Mouse (Mus musculus): ENCODE results near the gene Fdxr. TPM values are rescaled to one million over a fixed set of nuclear protein-coding genes. Genes with fewer than 3 reads are reported as not detected.

The Fdxr gene
- polyA plus RNA-seq, 1 experiment from 2014 or later, result 20.8 TPM

DNA sequence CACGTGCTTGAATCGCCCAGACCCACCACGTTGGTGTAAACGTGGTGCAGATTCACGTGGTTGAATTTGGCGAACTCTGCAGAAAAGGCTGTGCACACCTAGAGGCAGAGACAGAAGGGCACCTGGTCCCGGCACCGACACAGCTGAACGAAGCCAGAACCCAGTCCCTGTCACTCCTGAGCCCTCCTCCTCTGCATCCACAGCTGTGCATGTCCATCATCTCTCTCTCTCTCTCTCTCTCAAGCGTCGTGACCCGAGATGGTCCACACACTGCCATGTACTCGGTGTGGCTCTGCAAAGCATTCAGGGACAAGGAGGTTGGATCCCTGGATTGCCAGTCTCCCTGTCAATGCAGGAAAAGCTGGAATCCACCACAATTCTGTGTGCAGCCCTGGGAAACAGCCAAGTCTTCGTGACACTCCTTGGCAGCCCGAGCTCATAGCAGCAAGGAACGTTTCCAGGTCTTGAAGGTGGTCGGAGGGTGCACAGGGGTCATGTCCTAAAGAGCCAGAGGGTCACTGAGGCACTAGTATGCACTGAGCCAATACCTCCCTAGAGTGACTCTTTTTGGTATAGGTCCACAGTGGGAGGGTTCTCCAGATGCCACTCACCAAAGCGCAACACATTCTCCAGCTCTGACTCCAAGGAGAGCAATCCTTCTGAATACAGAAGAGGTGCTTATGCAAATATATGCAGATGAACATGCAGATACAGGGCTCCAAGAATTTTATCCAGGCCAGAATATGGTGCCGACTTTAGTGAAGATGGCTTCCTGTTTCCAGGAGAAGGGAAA, 9.5 kb upstream of the Fdxr start:
- 75% methylated on average over 19 of the region's 19 CpGs for WGBS
- H3K9me3 ChIP-seq (replicated peaks), result no peaks in the 10 kb centered on the region
- H3K27me3 ChIP-seq, result 0 out of 2 replicates have a peak, but pooled peaks cover 3% of the 10 kb centered on the region
- no peak for ATAC-seq (replicated peaks; ENCODE audit: low FRiP score)
- no peak overlapping the region for H3K4me3 ChIP-seq (replicated peaks)
- H3K36me3 ChIP-seq, result no peaks in the 10 kb centered on the region
- no peak overlapping the region for H3K4me2 ChIP-seq
- no peak overlapping the region for H3K27ac ChIP-seq
- H3K4me1 ChIP-seq, result peaks cover 14% of the 10 kb centered on the region
- no peak overlapping the region for H3K9ac ChIP-seq

DNA sequence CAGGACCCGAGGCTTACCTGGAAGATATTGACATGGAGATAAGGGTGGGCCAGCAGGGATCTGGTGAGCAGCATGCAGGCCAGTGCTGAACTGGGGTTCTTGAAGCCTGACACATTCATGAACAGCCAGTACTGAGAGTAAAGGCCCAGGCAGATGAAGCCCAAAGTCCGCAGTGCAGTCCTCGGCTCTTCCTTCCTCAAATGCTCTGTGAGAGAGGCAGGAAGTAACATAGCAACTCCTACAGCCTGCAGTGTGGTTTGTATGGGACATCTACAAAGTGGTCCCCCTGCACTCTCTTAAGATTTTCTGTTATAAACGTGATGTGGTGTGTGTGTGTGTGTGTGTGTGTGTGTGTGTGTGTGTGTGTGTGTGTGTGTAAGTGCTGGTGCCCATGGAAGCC, 8.4 kb upstream of the Fdxr start:
- Histone ChIP-seq H3K27ac (no peak overlapping the region), H3K9ac (no peak overlapping the region), H3K4me1 (peaks cover 7% of the 10 kb centered on the region), H3K4me2 (no peak overlapping the region), H3K4me3 (replicated peaks) (no peak overlapping the region), H3K36me3 (no peaks in the 10 kb centered on the region), H3K27me3 (0 out of 2 replicates have a peak, but pooled peaks cover 3% of the 10 kb centered on the region), H3K9me3 (replicated peaks) (no peaks in the 10 kb centered on the region)
- ATAC-seq (replicated peaks; ENCODE audit: low FRiP score), result no peak
- WGBS, result 64% methylated on average over 4 of the region's 4 CpGs

DNA sequence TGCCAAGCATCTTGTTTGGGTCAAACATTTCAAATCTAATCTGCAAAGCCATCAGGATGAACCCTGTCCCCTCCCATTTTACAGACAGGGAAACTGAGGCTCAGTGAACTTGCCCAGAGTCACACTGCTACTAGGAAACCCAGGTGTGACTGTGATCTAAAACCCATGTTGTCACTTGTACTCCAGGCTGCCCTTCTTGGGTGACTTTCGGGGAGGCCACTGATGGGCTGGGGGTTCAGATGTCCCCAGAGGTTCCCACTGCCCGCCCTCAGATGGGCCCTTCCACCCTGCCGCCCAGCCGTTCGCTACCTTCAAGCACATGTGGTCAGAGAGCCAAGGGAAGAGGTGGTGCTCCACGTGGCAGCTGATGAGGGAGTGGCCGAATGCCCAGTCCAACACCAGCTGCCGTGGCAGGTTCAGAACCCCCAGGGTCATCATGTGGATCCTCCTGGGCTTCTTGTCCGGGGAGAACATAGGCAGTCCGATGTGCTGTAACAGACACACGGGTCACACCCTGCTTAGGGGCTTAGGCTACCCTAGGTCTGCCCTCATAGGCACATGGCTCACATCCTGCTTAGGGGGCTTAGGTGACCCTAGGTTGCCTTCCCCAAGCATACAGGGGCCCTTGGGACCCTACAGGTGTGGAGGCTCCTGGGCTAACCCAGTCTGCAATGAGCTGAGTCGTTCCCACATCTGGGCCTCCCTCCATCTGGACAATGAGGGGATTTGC, 7.2 kb upstream of the Fdxr start:
- no peak for ATAC-seq (replicated peaks; ENCODE audit: low FRiP score)
- Histone ChIP-seq H3K27ac (no peak overlapping the region), H3K9me3 (replicated peaks) (no peaks in the 10 kb centered on the region), H3K36me3 (no peaks in the 10 kb centered on the region), H3K27me3 (0 out of 2 replicates have a peak, but pooled peaks cover 3% of the 10 kb centered on the region), H3K4me1 (0 out of 2 replicates have a peak, but pooled peaks cover 2% of the 10 kb centered on the region), H3K9ac (no peak overlapping the region), H3K4me3 (replicated peaks) (no peak overlapping the region), H3K4me2 (no peak overlapping the region)
- WGBS, result 89% methylated on average over 12 of the region's 12 CpGs

DNA sequence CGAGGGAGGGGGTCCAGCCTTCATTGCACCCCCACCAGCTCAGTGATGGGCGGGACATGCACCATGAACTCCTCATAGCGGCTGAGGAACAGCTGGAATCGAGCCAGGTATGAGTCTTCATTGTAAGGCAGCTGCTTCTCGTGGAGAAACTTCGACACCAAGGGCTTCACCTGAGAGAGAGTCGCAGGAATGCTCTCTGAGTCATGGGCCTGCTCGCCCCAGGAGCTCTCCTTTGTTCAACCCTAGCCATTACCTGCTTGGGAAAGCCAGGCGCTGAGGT, 6.6 kb upstream of the Fdxr start:
- Histone ChIP-seq H3K4me2 (no peak overlapping the region), H3K9ac (no peak overlapping the region), H3K4me3 (replicated peaks) (no peak overlapping the region), H3K27me3 (0 out of 2 replicates have a peak, but pooled peaks cover 3% of the 10 kb centered on the region), H3K27ac (no peak overlapping the region), H3K4me1 (0 out of 2 replicates have a peak, but pooled peaks cover 2% of the 10 kb centered on the region), H3K36me3 (no peaks in the 10 kb centered on the region), H3K9me3 (replicated peaks) (no peaks in the 10 kb centered on the region)
- ATAC-seq (replicated peaks; ENCODE audit: low FRiP score), result no peak
- 74% methylated on average over 9 of the region's 9 CpGs for WGBS

DNA sequence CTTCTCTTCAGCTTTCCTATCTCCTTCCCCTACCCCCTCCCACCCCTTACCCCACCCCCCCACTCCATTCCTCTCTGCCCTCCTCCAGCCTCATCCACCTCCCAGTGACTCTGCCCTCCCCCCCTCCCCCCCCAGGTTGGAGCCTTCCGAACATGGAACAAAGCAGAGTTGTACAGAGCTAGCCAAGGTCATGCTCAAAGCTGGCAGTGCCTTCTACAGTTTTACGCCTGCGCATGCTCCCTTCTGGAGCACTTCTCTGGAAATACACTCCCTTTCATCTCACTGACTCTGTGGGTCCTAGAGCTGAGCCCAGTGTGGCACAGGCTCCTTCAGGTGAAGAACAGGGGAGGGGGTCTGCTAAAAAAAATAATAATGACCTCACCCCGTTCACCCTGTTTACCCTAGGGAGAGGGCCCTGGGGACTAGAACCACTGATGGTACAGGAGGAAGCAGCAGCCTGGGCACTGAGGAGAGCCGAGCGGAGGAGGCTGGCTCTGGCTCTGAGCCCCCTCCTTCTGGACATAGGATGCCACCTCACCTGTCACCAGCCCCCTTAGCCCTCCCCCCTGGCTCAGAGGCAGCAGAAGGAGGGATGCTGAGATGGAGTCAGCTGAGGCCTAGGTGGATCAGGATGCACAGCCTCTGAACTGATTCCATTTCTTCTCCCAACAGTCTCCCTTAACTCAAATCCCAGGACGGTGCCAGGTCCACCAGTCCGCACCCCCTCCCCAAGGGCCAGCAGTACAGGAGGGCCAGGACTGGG, 6.1 kb upstream of the Fdxr start:
- Histone ChIP-seq H3K4me3 (replicated peaks) (no peak overlapping the region), H3K27ac (no peak overlapping the region), H3K4me2 (no peak overlapping the region), H3K27me3 (0 out of 2 replicates have a peak, but pooled peaks cover 3% of the 10 kb centered on the region), H3K4me1 (peaks cover 4% of the 10 kb centered on the region; the same call in 1 of the 2 replicates), H3K9ac (no peak overlapping the region), H3K36me3 (no peaks in the 10 kb centered on the region), H3K9me3 (replicated peaks) (no peaks in the 10 kb centered on the region)
- ATAC-seq (replicated peaks; ENCODE audit: low FRiP score), result no peak
- WGBS, result 79% methylated on average over 8 of the region's 8 CpGs

DNA sequence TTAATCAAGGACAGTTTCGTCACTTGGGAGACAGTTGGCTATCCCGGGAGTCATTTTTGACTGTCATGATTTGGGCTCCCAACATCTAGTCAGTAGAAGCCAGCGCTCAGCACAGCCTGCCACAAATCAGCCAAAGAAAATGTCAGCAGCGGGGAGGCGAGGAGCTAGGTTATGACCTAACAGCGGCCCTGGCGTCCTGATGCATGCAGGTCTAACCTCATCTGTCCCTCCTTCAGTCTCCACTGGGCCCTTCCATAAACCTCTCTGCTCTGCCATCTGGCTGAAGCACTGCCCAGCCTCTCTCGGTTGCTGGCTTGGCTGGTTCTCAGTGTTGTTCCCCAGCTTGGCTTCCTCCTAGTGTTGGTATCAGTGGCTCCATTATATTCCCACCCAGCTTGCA, 5.4 kb upstream of the Fdxr start:
- no peak overlapping the region for H3K9ac ChIP-seq
- ATAC-seq (replicated peaks; ENCODE audit: low FRiP score), result no peak
- H3K27me3 ChIP-seq, result 0 out of 2 replicates have a peak, but pooled peaks cover 3% of the 10 kb centered on the region
- H3K4me1 ChIP-seq, result peaks cover 8% of the 10 kb centered on the region; the same call in 1 of the 2 replicates
- no peak overlapping the region for H3K27ac ChIP-seq
- 57% methylated on average over 8 of the region's 8 CpGs for WGBS
- no peaks in the 10 kb centered on the region for H3K9me3 ChIP-seq (replicated peaks)
- no peaks in the 10 kb centered on the region for H3K36me3 ChIP-seq
- no peak overlapping the region for H3K4me2 ChIP-seq
- no peak overlapping the region for H3K4me3 ChIP-seq (replicated peaks)

DNA sequence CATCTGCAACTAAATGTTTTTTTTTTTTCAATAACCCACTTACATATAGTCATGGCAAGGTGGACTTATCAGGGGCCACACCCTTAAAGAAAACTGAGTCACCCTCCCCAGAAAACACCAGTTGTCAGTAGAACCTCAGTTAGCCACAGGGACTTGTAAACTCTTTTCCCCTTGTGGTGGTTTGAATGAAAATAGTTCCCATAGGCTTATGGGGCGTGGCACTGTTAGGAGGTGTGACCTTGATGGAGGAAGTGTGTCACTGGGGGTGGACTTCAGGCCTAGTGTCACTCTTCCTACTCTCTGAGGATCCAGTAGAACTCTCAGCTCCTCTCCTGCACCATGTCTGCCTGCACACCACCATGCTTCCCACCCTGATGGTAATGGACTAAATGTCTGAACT, 2.9 kb upstream of the Fdxr start:
- no peak for ATAC-seq (replicated peaks; ENCODE audit: low FRiP score)
- H3K4me2 ChIP-seq, result no peak overlapping the region
- H3K4me3 ChIP-seq (replicated peaks), result no peak overlapping the region
- WGBS, result 85% methylated on average over 1 of the region's 1 CpGs
- H3K9ac ChIP-seq, result no peak overlapping the region
- H3K9me3 ChIP-seq (replicated peaks), result no peaks in the 10 kb centered on the region
- H3K36me3 ChIP-seq, result no peaks in the 10 kb centered on the region
- H3K4me1 ChIP-seq, result peaks cover 19% of the 10 kb centered on the region
- H3K27me3 ChIP-seq, result no peaks in the 10 kb centered on the region
- H3K27ac ChIP-seq, result no peak overlapping the region

DNA sequence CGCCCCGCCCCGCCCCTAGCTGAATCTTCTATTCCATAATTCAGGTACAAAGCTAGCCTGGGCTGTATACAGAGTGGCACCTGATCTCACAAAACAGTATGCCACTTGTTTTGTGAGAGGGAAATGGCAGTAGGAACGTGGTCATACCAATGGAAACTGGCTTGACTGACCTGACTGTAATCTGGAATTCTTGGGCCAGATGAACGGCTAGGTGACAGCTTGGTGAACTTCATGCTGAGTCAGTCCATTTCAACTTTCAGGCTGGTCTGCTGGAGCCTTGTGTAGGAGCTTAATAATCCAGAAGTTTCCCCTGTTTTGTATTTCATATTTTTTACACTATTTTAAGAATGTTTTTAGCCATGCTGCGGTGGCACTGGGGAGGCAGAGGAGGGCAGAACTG, 1.3 kb upstream of the Fdxr start:
- no peak overlapping the region for H3K9ac ChIP-seq
- no peak for ATAC-seq (replicated peaks; ENCODE audit: low FRiP score)
- H3K27ac ChIP-seq, result no peak overlapping the region
- peaks cover 19% of the 10 kb centered on the region for H3K4me1 ChIP-seq
- 80% methylated on average over 6 of the region's 6 CpGs for WGBS
- no peak overlapping the region for H3K4me3 ChIP-seq (replicated peaks)
- peak overlapping the region; percentile 96 for H3K4me2 ChIP-seq
- H3K36me3 ChIP-seq, result no peaks in the 10 kb centered on the region
- H3K9me3 ChIP-seq (replicated peaks), result no peaks in the 10 kb centered on the region
- H3K27me3 ChIP-seq, result no peaks in the 10 kb centered on the region

DNA sequence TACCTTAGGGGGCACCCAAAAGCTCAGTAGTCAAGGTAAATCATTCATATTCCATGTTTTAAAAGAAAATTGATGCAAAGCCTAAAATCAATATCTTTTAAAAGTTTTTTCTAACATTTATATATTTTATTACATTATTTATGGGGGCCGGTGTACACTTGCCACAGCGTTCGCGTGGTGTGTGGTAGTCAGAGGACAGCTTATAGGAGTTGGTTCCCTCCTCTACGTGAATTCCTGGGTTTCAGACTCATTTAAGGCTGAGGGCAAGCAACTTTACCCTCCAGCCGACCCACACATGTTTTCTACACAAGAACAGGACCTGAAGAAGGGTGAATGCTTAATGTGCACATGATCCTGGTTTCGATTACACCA, 740 bp upstream of the Fdxr start:
- Histone ChIP-seq H3K9me3 (replicated peaks) (no peaks in the 10 kb centered on the region), H3K4me3 (replicated peaks) (peak overlapping the region; percentile 73), H3K4me2 (peak overlapping the region; percentile 96), H3K9ac (peak overlapping the region; percentile 53), H3K27me3 (no peaks in the 10 kb centered on the region), H3K36me3 (no peaks in the 10 kb centered on the region), H3K4me1 (peaks cover 19% of the 10 kb centered on the region), H3K27ac (peak overlapping the region; percentile 90)
- no peak for ATAC-seq (replicated peaks; ENCODE audit: low FRiP score)
- WGBS, result 17% methylated on average over 7 of the region's 7 CpGs

DNA sequence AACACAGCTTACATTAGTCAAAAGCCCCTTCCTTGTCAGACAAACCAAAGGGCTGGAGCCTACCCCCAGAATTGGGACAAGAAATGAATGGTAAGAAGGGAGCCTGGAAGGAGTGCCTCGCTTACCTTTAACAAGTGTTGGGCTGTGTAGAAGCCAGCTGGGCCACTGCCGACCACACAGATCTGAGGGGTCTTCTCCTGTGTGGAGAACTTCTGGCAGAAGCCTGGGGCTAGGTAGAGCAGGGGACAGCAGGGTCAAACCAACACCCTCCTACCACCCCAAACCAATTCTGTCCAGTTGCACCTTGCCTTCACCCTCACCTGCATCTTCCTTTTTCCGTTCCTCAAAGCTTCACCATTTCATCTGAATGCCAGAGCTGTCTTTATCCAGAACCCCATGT, 896 bp downstream of the Fdxr start:
- ATAC-seq (replicated peaks; ENCODE audit: low FRiP score), result no peak
- no peaks in the 10 kb centered on the region for H3K36me3 ChIP-seq
- peaks cover 19% of the 10 kb centered on the region for H3K4me1 ChIP-seq
- 63% methylated on average over 3 of the region's 3 CpGs for WGBS
- no peaks in the 10 kb centered on the region for H3K27me3 ChIP-seq
- no peak overlapping the region for H3K27ac ChIP-seq
- peak overlapping the region; percentile 96 for H3K4me2 ChIP-seq
- peak overlapping the region; percentile 73 for H3K4me3 ChIP-seq (replicated peaks)
- peak overlapping the region; percentile 76; the same call in 1 of the 2 replicates for H3K9ac ChIP-seq
- no peaks in the 10 kb centered on the region for H3K9me3 ChIP-seq (replicated peaks)

DNA sequence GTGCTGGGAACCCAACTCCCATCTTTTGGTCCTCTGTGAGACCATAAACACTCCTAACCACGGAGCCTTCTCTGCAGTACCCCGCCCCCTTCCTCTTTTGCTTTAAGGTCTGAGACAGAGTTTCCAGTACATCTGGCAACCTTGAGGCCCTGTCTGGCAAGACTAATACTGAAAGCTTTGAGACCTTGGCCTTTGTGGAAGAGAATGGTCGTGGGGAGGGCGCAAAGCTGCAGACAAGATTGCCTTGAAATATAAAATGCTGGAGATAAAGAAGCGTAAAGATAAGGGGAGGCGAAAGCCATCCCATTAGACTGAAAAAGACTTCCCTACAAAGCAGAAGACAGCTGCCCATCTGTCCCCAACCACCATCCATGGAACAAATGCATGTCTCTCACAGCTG, 1.3 kb downstream of the Fdxr start:
- H3K9me3 ChIP-seq (replicated peaks), result no peaks in the 10 kb centered on the region
- no peak overlapping the region for H3K9ac ChIP-seq
- WGBS, result 80% methylated on average over 6 of the region's 6 CpGs
- H3K4me2 ChIP-seq, result no peak overlapping the region; the same call in 1 of the 2 replicates
- no peaks in the 10 kb centered on the region for H3K27me3 ChIP-seq
- peaks cover 19% of the 10 kb centered on the region for H3K4me1 ChIP-seq
- no peaks in the 10 kb centered on the region for H3K36me3 ChIP-seq
- ATAC-seq (replicated peaks; ENCODE audit: low FRiP score), result no peak
- H3K4me3 ChIP-seq (replicated peaks), result no peak overlapping the region
- no peak overlapping the region for H3K27ac ChIP-seq

DNA sequence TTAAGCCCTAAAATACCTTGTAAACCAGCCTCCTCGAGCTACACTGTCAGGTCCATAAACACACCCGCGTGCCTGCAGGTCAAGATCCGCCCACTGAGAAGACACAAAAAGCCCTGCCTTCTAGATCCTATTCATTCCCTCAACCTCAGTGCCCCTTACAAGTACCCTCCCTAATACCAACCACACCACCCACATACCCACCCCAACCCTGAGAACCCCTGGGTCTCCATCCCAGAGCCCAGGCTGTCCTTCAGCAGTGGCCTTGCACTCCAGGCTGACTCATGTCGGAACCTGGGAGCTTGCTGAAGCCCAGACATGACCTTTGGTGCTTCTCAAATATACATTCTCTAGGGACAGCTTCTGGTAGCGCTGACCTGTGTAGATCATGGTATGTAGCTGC, 2.1 kb downstream of the Fdxr start:
- 80% methylated on average over 6 of the region's 6 CpGs for WGBS
- H3K4me2 ChIP-seq, result no peak overlapping the region
- no peak overlapping the region for H3K4me3 ChIP-seq (replicated peaks)
- no peaks in the 10 kb centered on the region for H3K9me3 ChIP-seq (replicated peaks)
- 0 out of 2 replicates have a peak, but pooled peaks cover under 1% of the 10 kb centered on the region for H3K27me3 ChIP-seq
- no peak overlapping the region for H3K9ac ChIP-seq
- no peaks in the 10 kb centered on the region for H3K36me3 ChIP-seq
- H3K4me1 ChIP-seq, result peaks cover 23% of the 10 kb centered on the region
- H3K27ac ChIP-seq, result no peak overlapping the region
- no peak for ATAC-seq (replicated peaks; ENCODE audit: low FRiP score)

Data from kidney, embryonic 15.5 days (tissue).